Mouse (Mus musculus) embryonic fibroblast, embryonic 13.5 days (primary cell): ENCODE data around the gene Gm10670.
"Not testable (repeated sequence)": the region's sequence is repeated elsewhere in the genome, so short reads cannot be mapped to it uniquely, and the experiment has no call there.

Experiments
- CTCF ChIP-seq: IDR thresholded peaks from 2 replicates; pipeline ENCODE4 v1.5.1; 2011; ENCODE audit warnings: mild to moderate bottlenecking, control low read depth, low read length, moderate library complexity, borderline replicate concordance; ENCODE audit not compliant: insufficient read depth
- POLR2A ChIP-seq: IDR thresholded peaks from 2 replicates; pipeline ENCODE4 v1.6.1; 2011; ENCODE audit warnings: low read depth, mild to moderate bottlenecking, control low read depth, low read length, moderate library complexity

- not testable (repeated sequence) for TF ChIP-seq CTCF, POLR2A
Measured at GRCm38 (mm10) chr7:20474825-20475224, at the start of gene Gm10670.
